Mouse (Mus musculus): ENCODE results near the gene Ano3.
"Not testable (repeated sequence)": the region's sequence is repeated elsewhere in the genome, so short reads cannot be mapped to it uniquely, and the experiment has no call there.

The Ano3 gene

GRCm38 (mm10) chr2:110950823-110951222, at the start of gene Ano3:
Gene Ano3 (minus strand): TSS chr2:110950923.
- in situ Hi-C loops (cut with MboI, MseI): not testable (repeated sequence)

- in situ Hi-C loops (cut with MboI, MseI): no loop called here
These were observed 39.3 kb upstream of the Ano3 start for GRCm38 (mm10) chr2:110990071-110990470.

- in situ Hi-C loops (cut with MboI, MseI): no loop called here
These were observed 38.8 kb upstream of the Ano3 start for GRCm38 (mm10) chr2:110989539-110989938.

DNA sequence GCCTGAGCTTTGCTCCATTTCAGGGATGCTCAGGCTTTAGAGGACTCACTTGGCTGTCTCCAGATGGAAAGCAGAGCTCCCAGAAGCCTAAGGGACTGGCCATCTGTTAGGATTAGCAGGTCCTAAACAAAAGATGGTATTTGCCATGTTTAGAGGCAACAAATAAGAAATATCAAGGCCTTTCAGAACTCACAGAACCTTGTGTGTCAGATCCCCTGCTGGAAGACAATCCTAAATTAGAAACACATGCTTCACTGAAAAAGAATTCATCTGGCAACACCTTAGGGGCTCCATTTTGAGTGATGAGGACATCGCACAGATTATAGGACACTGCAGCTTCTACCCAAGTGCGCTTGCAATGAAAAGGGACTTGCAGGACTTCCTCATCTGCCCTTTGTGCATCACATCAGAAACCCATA, 35.1 kb upstream of the Ano3 start:
- in situ Hi-C loops (cut with MboI, MseI): no loop called here

- in situ Hi-C loops (cut with MboI, MseI): no loop called here
These were observed 31.0 kb upstream of the Ano3 start for GRCm38 (mm10) chr2:110981733-110982132.

DNA sequence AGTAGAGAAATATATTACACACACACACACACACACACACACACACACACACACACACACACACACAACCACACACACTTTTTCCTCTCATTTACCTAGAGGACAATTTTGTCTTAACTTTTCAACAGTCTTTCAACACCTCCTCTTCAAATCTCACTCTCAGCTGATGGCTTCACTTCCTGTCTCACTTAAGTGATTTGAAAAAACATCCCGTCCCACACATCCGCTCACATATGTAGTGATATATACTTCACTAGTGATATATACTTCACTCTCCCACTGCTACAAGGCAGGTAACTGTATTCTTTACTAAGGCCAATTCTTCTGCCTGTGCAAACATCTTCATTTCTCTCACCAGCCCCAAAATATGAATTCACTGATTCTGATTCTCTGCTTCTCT, 28.9 kb upstream of the Ano3 start:
- in situ Hi-C loops (cut with MboI, MseI): no loop called here

DNA sequence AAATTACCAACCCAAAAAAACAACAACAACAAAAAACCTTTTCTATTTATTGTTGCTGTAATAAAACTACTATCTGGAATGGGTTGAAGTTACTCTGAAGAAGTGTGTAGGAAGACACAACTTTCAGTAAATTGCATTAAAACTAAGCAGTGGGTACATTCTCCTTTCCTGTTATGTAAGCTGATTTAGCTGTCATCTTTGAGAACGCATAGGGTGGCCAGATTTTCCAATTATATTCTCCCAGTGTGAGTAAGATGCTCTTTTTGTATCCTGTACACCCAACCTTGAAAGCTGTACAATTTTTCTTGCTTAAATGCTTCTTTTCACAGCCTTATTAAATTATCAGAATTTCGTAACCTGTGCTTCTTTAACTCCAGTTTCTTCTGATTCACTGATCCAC, 26.1 kb upstream of the Ano3 start:
- in situ Hi-C loops (cut with MboI, MseI): no loop called here

GRCm38 (mm10) chr2:110970158-110970557, 19.4 kb upstream of the Ano3 start:
- in situ Hi-C loops (cut with MboI, MseI): no loop called here

DNA sequence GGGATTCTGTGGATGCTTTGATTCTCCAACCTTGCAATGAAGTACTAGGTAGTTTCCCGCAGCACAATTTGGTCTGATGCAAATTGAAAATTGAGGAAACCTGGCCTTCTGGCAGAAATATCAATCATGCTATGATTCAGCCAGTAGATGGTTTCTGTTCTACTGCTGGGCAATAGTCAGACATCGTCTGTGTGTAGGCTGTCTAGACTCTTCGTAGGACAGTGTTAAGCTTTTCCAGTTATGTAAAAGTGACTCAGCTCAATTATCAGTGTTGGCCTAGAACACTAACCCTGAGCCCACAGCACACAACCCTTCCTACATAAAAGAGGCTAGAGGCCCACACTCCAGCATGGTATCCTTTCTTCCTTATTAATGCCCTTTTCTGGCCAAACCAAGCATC, 14.7 kb upstream of the Ano3 start:
- in situ Hi-C loops (cut with MboI, MseI): no loop called here

GRCm38 (mm10) chr2:110950432-110950803, 305 bp downstream of the Ano3 start:
- in situ Hi-C loops (cut with MboI, MseI): no loop called here

- in situ Hi-C loops (cut with MboI, MseI): no loop called here
These were observed 868 bp downstream of the Ano3 start for GRCm38 (mm10) chr2:110949679-110950431.

DNA sequence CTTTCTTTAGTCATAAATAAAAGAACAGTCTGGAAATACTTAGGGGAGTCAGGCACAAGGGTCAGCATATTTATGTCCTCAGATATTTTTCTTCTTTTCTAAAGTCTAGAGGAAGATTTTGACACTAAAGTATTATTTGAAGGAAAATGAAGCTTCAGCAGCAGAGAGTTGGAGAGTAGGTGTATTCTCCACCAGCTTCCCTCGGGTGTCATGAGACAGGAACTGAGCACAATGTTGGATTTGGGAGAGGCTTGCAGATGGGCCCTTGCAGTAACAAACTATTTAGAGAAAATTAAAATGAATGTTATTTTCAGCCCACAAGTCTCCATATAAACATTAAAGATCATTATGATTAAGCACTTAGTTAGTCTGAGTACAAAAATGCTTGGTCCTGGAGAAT, 5.6 kb downstream of the Ano3 start:
- in situ Hi-C loops (cut with MboI, MseI): no loop called here

- in situ Hi-C loops (cut with MboI, MseI): no loop called here
These were observed 15.0 kb downstream of the Ano3 start for GRCm38 (mm10) chr2:110935691-110936090.

DNA sequence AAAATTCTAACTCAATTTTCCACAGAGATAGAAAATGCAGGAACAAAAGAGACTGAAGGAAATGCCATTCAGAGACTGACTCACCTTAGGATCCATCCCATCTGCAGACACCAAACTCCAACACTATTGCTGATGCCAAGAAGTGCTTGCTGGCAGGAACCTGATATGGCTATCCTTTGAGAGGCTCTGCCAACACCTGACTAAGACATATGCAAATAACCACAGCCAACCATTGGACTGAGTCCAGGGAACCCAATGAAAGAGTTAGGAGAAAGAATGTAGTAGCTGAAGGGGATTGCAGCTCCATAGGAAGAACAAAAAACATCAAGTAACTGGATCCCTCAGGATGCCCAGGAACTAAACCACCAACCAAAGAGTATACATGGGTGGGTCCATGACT, 21.6 kb downstream of the Ano3 start:
- in situ Hi-C loops (cut with MboI, MseI): no loop called here

DNA sequence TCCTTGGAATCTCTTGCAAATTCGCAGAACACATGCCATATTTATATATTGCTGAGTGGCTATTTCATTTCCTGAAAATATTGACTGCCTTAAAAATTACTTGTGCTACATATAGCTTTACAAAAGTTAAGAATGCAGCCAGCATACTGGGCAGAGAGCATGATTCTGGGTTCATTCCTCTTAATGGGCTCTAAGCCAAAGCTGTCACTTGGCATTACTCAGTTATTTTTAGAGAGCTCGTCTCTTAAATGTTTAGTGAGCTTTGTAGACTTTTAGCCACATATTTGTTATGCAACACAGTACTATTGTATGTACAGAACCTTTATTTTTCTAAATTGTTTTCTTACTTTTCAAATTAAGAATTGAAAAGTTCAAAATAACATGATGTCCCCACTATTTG, 41.2 kb downstream of the Ano3 start:
- in situ Hi-C loops (cut with MboI, MseI): no loop called here

DNA sequence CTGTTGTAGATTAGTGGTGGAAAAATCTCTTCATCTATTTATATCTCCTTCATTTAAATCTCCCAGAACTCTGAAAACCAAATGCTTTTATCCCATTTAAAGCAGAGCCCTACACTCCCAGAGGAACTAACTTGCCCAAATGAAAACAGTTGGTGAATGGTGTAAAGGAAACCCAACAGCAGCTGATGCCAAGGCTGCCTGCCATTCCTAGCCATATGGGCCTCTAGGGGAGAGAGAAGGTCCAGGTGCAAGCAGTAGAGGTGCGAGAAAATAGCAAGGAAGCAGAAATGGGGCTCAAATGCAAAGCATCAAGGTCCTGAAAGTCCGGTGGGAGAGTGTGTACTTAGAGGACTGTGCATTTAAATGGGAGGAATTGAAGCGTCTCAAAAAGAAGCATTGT, 44.2 kb downstream of the Ano3 start:
- in situ Hi-C loops (cut with MboI, MseI): no loop called here

DNA sequence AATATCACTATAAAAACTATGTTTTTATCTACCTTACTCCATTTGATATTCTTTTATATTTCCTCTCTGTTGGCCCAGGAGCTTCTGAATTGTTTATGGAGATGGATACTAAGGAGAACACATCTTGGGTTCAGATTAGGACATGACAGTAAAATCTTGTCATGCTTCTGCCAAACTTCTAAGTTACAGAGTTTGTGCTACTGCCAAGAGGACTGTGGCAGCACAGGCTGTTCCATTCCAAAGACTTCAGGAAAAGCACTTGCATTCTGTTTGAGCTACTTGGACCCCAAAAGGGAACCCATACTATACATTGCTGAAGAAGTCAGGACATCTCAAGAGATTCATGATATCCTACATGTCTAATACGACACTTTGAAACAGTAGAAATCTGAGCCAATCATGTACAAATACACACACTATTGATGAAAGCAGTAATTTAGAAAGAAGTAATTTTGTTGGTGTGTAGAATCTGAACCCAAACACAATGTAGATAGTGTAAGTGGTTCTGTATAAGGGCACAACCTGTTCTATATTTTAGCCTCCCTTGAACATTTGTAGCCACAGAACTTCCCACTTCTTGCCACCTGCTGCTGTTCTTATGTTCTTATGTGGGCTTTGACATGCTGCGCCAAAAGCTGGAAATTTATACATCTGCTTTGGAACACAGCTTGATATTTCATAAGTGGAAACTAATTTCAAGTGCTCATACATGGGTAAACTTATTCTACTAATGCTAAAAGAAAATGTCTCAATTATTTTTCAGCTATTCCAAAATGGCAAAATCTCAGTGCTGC, 54.0 kb downstream of the Ano3 start:
- in situ Hi-C loops (cut with MboI, MseI): no loop called here

DNA sequence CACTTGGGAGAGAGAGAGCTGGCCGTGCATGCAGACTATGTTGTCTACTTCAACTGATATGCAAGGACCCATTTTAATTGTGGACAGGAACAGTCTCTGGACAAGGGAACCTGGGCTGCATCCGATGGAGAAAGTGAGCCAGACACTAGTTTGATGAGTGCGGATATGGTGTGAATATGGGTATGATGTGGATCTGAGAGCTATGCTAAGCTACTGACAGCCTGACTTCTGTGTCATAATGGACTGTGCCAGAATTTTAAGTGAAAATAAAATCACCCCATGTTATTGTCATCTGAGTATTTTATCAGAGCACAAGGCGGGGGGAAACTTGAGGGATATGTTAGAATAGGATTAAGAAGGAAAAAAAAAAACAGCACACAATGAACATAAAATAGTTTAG, 79.1 kb downstream of the Ano3 start:
- in situ Hi-C loops (cut with MboI, MseI): no loop called here

DNA sequence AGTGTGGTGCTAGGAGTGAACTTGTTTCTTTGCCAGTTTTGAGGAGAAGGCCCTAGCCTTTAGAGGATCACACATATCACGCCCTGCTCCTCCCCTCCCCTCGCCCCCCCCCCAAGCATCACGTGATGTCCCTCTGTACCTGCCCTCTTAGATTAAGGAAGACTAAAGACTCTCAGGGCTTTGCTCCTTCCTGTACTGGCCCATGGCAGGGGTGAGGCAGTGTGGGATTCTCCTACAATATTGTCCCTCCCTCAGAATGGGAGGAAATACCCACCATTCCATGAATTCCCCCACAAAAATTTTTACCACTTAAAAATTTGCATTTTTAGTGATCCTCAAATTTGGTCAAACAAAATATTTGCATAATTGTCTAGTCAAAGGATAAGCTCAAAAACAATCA, 85.1 kb downstream of the Ano3 start:
- in situ Hi-C loops (cut with MboI, MseI): no loop called here

- in situ Hi-C loops (cut with MboI, MseI): no loop called here
These were observed 87.3 kb downstream of the Ano3 start for GRCm38 (mm10) chr2:110863376-110863775.

DNA sequence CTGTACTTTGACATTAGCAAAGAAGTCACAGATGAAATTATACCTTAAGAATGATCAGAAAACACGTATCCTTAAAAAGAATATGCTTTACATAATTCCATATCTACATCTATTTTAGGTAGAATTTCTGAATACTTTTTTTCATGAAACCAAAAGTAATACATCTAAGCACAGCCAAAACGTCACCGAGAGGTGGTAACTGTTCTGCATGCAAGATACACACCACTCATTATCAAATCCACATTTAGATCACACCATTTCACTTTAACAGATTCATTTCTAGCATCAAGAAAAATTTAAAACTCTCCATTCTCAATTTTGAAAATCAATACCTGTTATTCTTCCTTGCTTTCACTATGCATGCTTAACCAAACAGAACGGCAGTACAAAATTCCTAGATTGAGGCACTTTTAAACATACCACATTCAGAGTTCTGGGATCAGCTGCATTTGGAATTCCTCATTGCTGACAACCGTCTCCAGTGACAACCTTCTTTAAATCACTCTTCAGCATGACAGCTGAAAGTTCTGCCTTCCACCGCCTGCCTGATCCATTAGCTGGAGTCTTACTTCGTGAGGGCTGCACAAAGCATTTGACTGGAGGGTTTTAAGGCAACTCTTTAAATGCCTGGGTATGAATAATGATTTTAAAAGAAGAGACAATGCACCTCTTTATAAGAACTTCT, 111.0 kb downstream of the Ano3 start:
- in situ Hi-C loops (cut with MboI, MseI): no loop called here

- in situ Hi-C loops (cut with MboI, MseI): no loop called here
These were observed 134.5 kb downstream of the Ano3 start for GRCm38 (mm10) chr2:110816189-110816588.

DNA sequence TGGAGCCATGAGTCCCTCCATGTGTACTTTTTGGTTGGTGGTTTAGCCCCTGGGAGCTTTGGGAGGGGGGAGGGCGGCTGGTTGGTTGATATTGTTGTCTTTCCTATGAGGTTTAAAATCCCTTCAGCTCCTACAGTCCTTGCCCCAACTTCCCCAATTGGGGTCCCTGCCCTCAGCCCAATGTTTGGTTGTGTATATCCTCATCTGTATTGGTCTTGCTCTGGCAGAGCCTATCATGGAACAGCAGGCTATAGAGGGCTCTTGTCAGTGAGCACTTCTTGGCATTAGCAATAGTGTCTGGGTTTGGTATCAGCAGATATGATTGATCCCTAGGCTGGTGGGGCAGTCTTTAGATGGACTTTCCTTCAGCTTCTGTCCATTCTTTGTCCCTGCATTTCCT, 135.8 kb downstream of the Ano3 start:
- in situ Hi-C loops (cut with MboI, MseI): no loop called here

Data from T-helper 2 cell (primary cell).